Mouse (Mus musculus): ENCODE measurements around the gene Swsap1. TPM values are rescaled to one million over a fixed set of nuclear protein-coding genes. Genes with fewer than 3 reads are reported as not detected.
A peak's percentile ranks its signal among the peaks of the same experiment; 100 is the strongest.

Gene Swsap1
- polyA plus RNA-seq, 1 experiment from 2014 or later: 17.2 TPM

DNA sequence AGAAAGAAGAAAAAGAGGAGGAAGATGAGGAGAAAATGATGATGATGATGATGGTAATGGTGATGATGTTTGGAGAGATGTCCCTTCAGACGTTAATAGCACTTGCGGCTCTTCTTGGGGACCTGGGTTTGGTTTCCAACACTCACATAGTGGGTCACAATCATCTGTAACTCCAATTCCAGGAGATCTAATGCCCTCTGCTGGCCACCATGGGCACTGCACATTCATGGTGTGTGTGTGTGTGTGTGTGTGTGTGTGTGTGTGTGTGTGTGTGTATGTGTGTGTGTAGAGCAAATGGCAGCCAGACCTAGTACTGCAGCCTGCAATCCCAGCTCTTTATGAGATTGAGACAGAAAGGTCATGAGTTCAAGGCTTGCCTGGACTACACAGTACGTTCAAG is 3.6 kb upstream of the Swsap1 start:
- Histone ChIP-seq H3K36me3 (replicated peaks; ENCODE audit: control insufficient read depth, insufficient read depth, low read depth, low read length) (no peaks in the 10 kb centered on the region), H3K4me3 (ENCODE audit: low read depth, low read length) (no peak overlapping the region), H3K4me1 (ENCODE audit: control insufficient read depth, insufficient read depth, low read length) (no peaks in the 10 kb centered on the region; the same call in 1 of the 2 replicates), H3K9me3 (replicated peaks; ENCODE audit: control insufficient read depth, low read length) (no peaks in the 10 kb centered on the region), H3K4me2 (ENCODE audit: low read depth, low read length) (no peak overlapping the region), H3K27ac (replicated peaks; ENCODE audit: low read depth, low read length) (no peak overlapping the region), H3K9ac (replicated peaks; ENCODE audit: low read length) (no peak overlapping the region), H3K27me3 (ENCODE audit: control insufficient read depth, insufficient read depth, low read length) (0 out of 2 replicates have a peak, but pooled peaks cover 3% of the 10 kb centered on the region)
- 81% methylated on average over 3 of the region's 3 CpGs for WGBS
- no peak for DNase-seq (ENCODE audit: low spot score)
- ATAC-seq (replicated peaks; ENCODE audit: insufficient number of reproducible peaks, low FRiP score, low TSS enrichment, low read depth): no peak

GRCm38 (mm10) chr9:21953600-21953999 is 2.0 kb upstream of the Swsap1 start:
- H3K9ac ChIP-seq (replicated peaks; ENCODE audit: low read length): no peak overlapping the region
- no peak overlapping the region for H3K4me3 ChIP-seq (ENCODE audit: low read depth, low read length)
- no peaks in the 10 kb centered on the region for H3K4me1 ChIP-seq (ENCODE audit: control insufficient read depth, insufficient read depth, low read length)
- no peak overlapping the region for H3K4me2 ChIP-seq (ENCODE audit: low read depth, low read length)
- DNase-seq (ENCODE audit: low spot score) (peak; percentile 10), ATAC-seq (replicated peaks; ENCODE audit: insufficient number of reproducible peaks, low FRiP score, low TSS enrichment, low read depth) (no peak)
- whole genome bisulfite sequencing: 16% methylated on average over 3 of the region's 3 CpGs
- H3K36me3 ChIP-seq (replicated peaks; ENCODE audit: control insufficient read depth, insufficient read depth, low read depth, low read length): no peaks in the 10 kb centered on the region
- no peak overlapping the region for H3K27ac ChIP-seq (replicated peaks; ENCODE audit: low read depth, low read length)
- H3K9me3 ChIP-seq (replicated peaks; ENCODE audit: control insufficient read depth, low read length): no peaks in the 10 kb centered on the region
- no peaks in the 10 kb centered on the region for H3K27me3 ChIP-seq (ENCODE audit: control insufficient read depth, insufficient read depth, low read length)

GRCm38 (mm10) chr9:21954635-21955034 is 920 bp upstream of the Swsap1 start:
- H3K27ac ChIP-seq (replicated peaks; ENCODE audit: low read depth, low read length): no peak overlapping the region
- 85% methylated on average over 3 of the region's 3 CpGs for WGBS
- H3K4me3 ChIP-seq (ENCODE audit: low read depth, low read length): no peak overlapping the region
- no peaks in the 10 kb centered on the region for H3K36me3 ChIP-seq (replicated peaks; ENCODE audit: control insufficient read depth, insufficient read depth, low read depth, low read length)
- ATAC-seq (replicated peaks; ENCODE audit: insufficient number of reproducible peaks, low FRiP score, low TSS enrichment, low read depth) (no peak), DNase-seq (ENCODE audit: low spot score) (no peak)
- peaks cover 3% of the 10 kb centered on the region; the same call in 1 of the 2 replicates for H3K27me3 ChIP-seq (ENCODE audit: control insufficient read depth, insufficient read depth, low read length)
- H3K9me3 ChIP-seq (replicated peaks; ENCODE audit: control insufficient read depth, low read length): no peaks in the 10 kb centered on the region
- no peak overlapping the region for H3K4me2 ChIP-seq (ENCODE audit: low read depth, low read length)
- no peak overlapping the region for H3K9ac ChIP-seq (replicated peaks; ENCODE audit: low read length)
- no peaks in the 10 kb centered on the region for H3K4me1 ChIP-seq (ENCODE audit: control insufficient read depth, insufficient read depth, low read length)

GRCm38 (mm10) chr9:21955225-21955569 is 358 bp upstream of the Swsap1 start:
- H3K4me2 ChIP-seq (ENCODE audit: low read depth, low read length): peak overlapping the region; percentile 46
- no peaks in the 10 kb centered on the region for H3K9me3 ChIP-seq (replicated peaks; ENCODE audit: control insufficient read depth, low read length)
- ATAC-seq (replicated peaks; ENCODE audit: insufficient number of reproducible peaks, low FRiP score, low TSS enrichment, low read depth) (peak; percentile 70), DNase-seq (ENCODE audit: low spot score) (no peak)
- H3K4me3 ChIP-seq (ENCODE audit: low read depth, low read length): peak overlapping the region; percentile 67
- peaks cover 8% of the 10 kb centered on the region for H3K27me3 ChIP-seq (ENCODE audit: control insufficient read depth, insufficient read depth, low read length)
- WGBS: 1% methylated on average over 18 of the region's 18 CpGs
- H3K9ac ChIP-seq (replicated peaks; ENCODE audit: low read length): peak overlapping the region; percentile 37
- no peaks in the 10 kb centered on the region for H3K4me1 ChIP-seq (ENCODE audit: control insufficient read depth, insufficient read depth, low read length)
- H3K27ac ChIP-seq (replicated peaks; ENCODE audit: low read depth, low read length): peak overlapping the region; percentile 73; the same call in 1 of the 2 replicates
- no peaks in the 10 kb centered on the region for H3K36me3 ChIP-seq (replicated peaks; ENCODE audit: control insufficient read depth, insufficient read depth, low read depth, low read length)

DNA sequence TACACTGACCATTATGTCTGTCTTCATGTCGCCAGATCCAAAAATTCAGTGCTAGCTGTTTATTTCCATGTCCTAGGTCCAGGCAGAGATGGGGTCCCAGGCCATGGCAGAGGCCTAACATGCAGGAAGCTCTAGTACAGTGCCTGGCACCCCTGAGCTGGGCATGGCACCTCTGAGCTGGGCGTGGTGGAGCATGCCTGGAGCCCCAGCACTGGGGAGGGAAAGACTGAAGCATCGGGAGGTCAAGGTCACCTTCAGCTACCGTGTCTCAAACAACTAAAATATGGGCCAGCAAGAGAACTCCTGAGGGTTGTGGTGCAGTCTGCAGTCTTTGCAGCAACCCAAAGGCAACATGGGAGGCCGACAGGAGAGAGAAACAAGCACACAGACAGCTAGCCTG is 2.8 kb downstream of the Swsap1 start:
- DNase-seq (ENCODE audit: low spot score) (no peak), ATAC-seq (replicated peaks; ENCODE audit: insufficient number of reproducible peaks, low FRiP score, low TSS enrichment, low read depth) (no peak)
- Histone ChIP-seq H3K27ac (replicated peaks; ENCODE audit: low read depth, low read length) (no peak overlapping the region), H3K4me3 (ENCODE audit: low read depth, low read length) (no peak overlapping the region), H3K27me3 (ENCODE audit: control insufficient read depth, insufficient read depth, low read length) (peaks cover 33% of the 10 kb centered on the region), H3K36me3 (replicated peaks; ENCODE audit: control insufficient read depth, insufficient read depth, low read depth, low read length) (no peaks in the 10 kb centered on the region), H3K9ac (replicated peaks; ENCODE audit: low read length) (no peak overlapping the region), H3K4me2 (ENCODE audit: low read depth, low read length) (no peak overlapping the region), H3K4me1 (ENCODE audit: control insufficient read depth, insufficient read depth, low read length) (0 out of 2 replicates have a peak, but pooled peaks cover 2% of the 10 kb centered on the region), H3K9me3 (replicated peaks; ENCODE audit: control insufficient read depth, low read length) (no peaks in the 10 kb centered on the region)
- 82% methylated on average over 5 of the region's 5 CpGs for WGBS

DNA sequence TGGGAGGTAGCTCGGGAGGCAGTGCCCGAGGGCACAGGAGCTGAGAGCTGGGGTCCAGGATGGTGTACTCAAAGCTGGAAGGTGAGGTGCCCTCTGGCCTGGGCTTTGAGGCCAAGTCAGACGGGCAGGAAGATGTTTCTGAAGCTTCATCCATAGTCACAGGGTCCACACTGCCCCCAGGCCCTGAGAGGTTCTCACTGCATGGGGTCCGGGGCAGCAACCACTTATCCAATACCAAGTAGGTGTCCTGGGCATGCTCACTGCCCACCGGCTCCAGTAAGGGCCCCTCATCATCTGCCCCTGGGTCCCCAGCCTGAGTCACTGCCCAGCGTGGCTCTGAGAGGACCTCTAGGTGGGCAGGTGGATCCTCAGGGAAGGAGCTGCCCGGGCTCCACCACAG is 3.7 kb downstream of the Swsap1 start:
- no peak for DNase-seq (ENCODE audit: low spot score)
- no peak overlapping the region for H3K4me2 ChIP-seq (ENCODE audit: low read depth, low read length)
- 0 out of 2 replicates have a peak, but pooled peaks cover 2% of the 10 kb centered on the region for H3K4me1 ChIP-seq (ENCODE audit: control insufficient read depth, insufficient read depth, low read length)
- H3K9ac ChIP-seq (replicated peaks; ENCODE audit: low read length): no peak overlapping the region
- H3K27ac ChIP-seq (replicated peaks; ENCODE audit: low read depth, low read length): no peak overlapping the region
- H3K9me3 ChIP-seq (replicated peaks; ENCODE audit: control insufficient read depth, low read length): no peaks in the 10 kb centered on the region
- no peak overlapping the region for H3K4me3 ChIP-seq (ENCODE audit: low read depth, low read length)
- H3K27me3 ChIP-seq (ENCODE audit: control insufficient read depth, insufficient read depth, low read length): peaks cover 33% of the 10 kb centered on the region
- ATAC-seq (replicated peaks; ENCODE audit: insufficient number of reproducible peaks, low FRiP score, low TSS enrichment, low read depth): no peak
- no peaks in the 10 kb centered on the region for H3K36me3 ChIP-seq (replicated peaks; ENCODE audit: control insufficient read depth, insufficient read depth, low read depth, low read length)
- WGBS: 81% methylated on average over 7 of the region's 7 CpGs

- Histone ChIP-seq H3K4me1 (ENCODE audit: control insufficient read depth, insufficient read depth, low read length) (0 out of 2 replicates have a peak, but pooled peaks cover 2% of the 10 kb centered on the region), H3K27me3 (ENCODE audit: control insufficient read depth, insufficient read depth, low read length) (peaks cover 33% of the 10 kb centered on the region), H3K9ac (replicated peaks; ENCODE audit: low read length) (no peak overlapping the region), H3K36me3 (replicated peaks; ENCODE audit: control insufficient read depth, insufficient read depth, low read depth, low read length) (no peaks in the 10 kb centered on the region), H3K27ac (replicated peaks; ENCODE audit: low read depth, low read length) (no peak overlapping the region), H3K4me3 (ENCODE audit: low read depth, low read length) (no peak overlapping the region), H3K4me2 (ENCODE audit: low read depth, low read length) (no peak overlapping the region), H3K9me3 (replicated peaks; ENCODE audit: control insufficient read depth, low read length) (no peaks in the 10 kb centered on the region)
- 47% methylated on average over 9 of the region's 9 CpGs for WGBS
- DNase-seq (ENCODE audit: low spot score): no peak
- ATAC-seq (replicated peaks; ENCODE audit: insufficient number of reproducible peaks, low FRiP score, low TSS enrichment, low read depth): no peak
Measured at GRCm38 (mm10) chr9:21960135-21960534, 4.6 kb downstream of the Swsap1 start.

DNA sequence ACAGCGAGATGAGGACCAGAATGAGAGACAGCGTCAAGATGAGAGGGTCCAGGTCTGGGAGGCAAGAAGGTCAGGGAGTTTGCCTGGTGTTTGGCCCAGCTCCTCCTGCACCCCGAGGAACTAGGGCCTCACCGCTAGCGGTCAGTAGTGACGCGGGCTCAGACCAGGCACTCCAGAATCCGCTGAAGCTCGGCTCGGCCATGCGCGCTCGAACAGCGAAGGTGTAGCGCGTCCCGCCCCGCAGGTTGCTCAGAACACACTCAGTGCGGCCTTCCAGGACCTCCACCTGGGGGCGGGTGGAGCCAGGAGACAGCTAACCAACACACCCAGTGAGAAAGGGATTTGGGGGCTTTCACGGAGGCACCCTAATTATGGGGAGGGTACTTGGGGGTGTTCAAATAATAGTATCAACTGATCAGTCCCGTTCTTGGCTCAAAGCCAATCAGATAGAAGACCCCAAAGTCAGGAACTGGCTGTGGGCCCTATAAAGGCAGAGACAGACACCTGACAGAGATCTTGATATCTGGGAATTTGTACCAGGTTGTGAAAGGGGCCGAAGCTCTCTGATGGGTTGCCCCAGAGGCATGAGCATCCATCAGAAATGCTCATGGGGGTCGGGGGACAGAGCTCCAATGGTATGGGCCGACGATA is 5.1 kb downstream of the Swsap1 start:
- ATAC-seq (replicated peaks; ENCODE audit: insufficient number of reproducible peaks, low FRiP score, low TSS enrichment, low read depth) (no peak), DNase-seq (ENCODE audit: low spot score) (peak; percentile 30)
- WGBS: 7% methylated on average over 26 of the region's 26 CpGs
- H3K4me1 ChIP-seq (ENCODE audit: control insufficient read depth, insufficient read depth, low read length): 0 out of 2 replicates have a peak, but pooled peaks cover 2% of the 10 kb centered on the region
- peak overlapping the region; percentile 0; the same call in 1 of the 2 replicates for H3K4me2 ChIP-seq (ENCODE audit: low read depth, low read length)
- peaks cover 33% of the 10 kb centered on the region for H3K27me3 ChIP-seq (ENCODE audit: control insufficient read depth, insufficient read depth, low read length)
- H3K27ac ChIP-seq (replicated peaks; ENCODE audit: low read depth, low read length): no peak overlapping the region
- H3K9ac ChIP-seq (replicated peaks; ENCODE audit: low read length): no peak overlapping the region
- H3K4me3 ChIP-seq (ENCODE audit: low read depth, low read length): 0 out of 2 replicates have a peak overlapping the region, but pooled peaks have one; percentile 10
- no peaks in the 10 kb centered on the region for H3K9me3 ChIP-seq (replicated peaks; ENCODE audit: control insufficient read depth, low read length)
- no peaks in the 10 kb centered on the region for H3K36me3 ChIP-seq (replicated peaks; ENCODE audit: control insufficient read depth, insufficient read depth, low read depth, low read length)

Data from embryonic facial prominence, embryonic 11.5 days (tissue).